Mouse (Mus musculus) MEL (cell line): ENCODE results near the gene Klhl23. TPM values are rescaled to one million over a fixed set of nuclear protein-coding genes. Genes with fewer than 3 reads are reported as not detected.

Source experiments
- DNase-seq: peaks from one replicate; pipeline ENCODE4 v3.0.0; 2011; ENCODE audit warnings: low read depth, low spot score
- H3K27ac ChIP-seq: 2 replicates; pipeline ENCODE4 v1.5.1; 2012; ENCODE audit warnings: low read depth, mild to moderate bottlenecking, control low read depth, low read length, moderate library complexity; ENCODE audit not compliant: control insufficient read depth
- H3K27me3 ChIP-seq, 2 experiments: fragments of 150-350 bp in 1 of 2; sonication (generic) in 1 of 2; 2 replicates each; pipeline ENCODE4 v1.6.1; 2012; ENCODE audit warnings: low read length in 2 of 2, mild to moderate bottlenecking in 2 of 2, improper control_type of control experiment in 1 of 2, moderate library complexity in 1 of 2; ENCODE audit not compliant: insufficient read depth in 2 of 2, control insufficient read depth in 1 of 2
- H3K36me3 ChIP-seq, 2 experiments: 2 replicates each; pipeline ENCODE4 v1.6.1; 2012 to 2014; ENCODE audit warnings: low read length in 2 of 2, improper control_type of control experiment in 1 of 2, inconsistent platforms in 1 of 2, mild to moderate bottlenecking in 1 of 2; ENCODE audit not compliant: insufficient read depth in 2 of 2, control insufficient read depth in 1 of 2
- H3K4me1 ChIP-seq, 2 experiments: fragments of 150-350 bp in 1 of 2; sonication (generic) in 1 of 2; 2 replicates each; pipeline ENCODE4 v1.6.1; 2012; ENCODE audit warnings: low read length in 2 of 2, improper control_type of control experiment in 1 of 2, mild to moderate bottlenecking in 1 of 2; ENCODE audit not compliant: insufficient read depth in 2 of 2, control insufficient read depth in 1 of 2
- H3K4me3 ChIP-seq, 2 experiments: fragments of 150-350 bp in 1 of 2; sonication (generic) in 1 of 2; 2 replicates each; pipeline ENCODE4 v1.5.1; 2012; ENCODE audit warnings: low read depth in 2 of 2, low read length in 2 of 2, mild to moderate bottlenecking in 2 of 2, moderate library complexity in 2 of 2, control low read depth in 1 of 2, improper control_type of control experiment in 1 of 2; ENCODE audit not compliant: control insufficient read depth in 1 of 2, insufficient read depth in 1 of 2
- H3K79me2 ChIP-seq: 2 replicates; pipeline ENCODE4 v1.6.1; 2012; ENCODE audit warnings: mild to moderate bottlenecking, low read length, moderate library complexity; ENCODE audit not compliant: control insufficient read depth, poor library complexity, insufficient read depth
- H3K9ac ChIP-seq: 2 replicates; pipeline ENCODE4 v1.6.1; 2012; ENCODE audit warnings: low read depth, mild to moderate bottlenecking, control low read depth, low read length, moderate library complexity; ENCODE audit not compliant: control insufficient read depth, poor library complexity, severe bottlenecking
- H3K9me3 ChIP-seq: fragments of 150-350 bp; sonication (generic); replicated peaks from 2 replicates; pipeline ENCODE4 v1.6.1; 2012; ENCODE audit warnings: mild to moderate bottlenecking, low read length, improper control_type of control experiment, moderate library complexity; ENCODE audit not compliant: insufficient read depth
- BHLHE40 ChIP-seq: IDR thresholded peaks from 2 replicates; pipeline ENCODE4 v1.6.1; 2012; ENCODE audit warnings: low read depth, mild to moderate bottlenecking, inconsistent platforms, low read length, improper control_type of control experiment, borderline replicate concordance
- CHD1 ChIP-seq: IDR thresholded peaks from 2 replicates; pipeline ENCODE4 v1.6.1; 2012; ENCODE audit warnings: low read depth, mild to moderate bottlenecking, inconsistent platforms, low read length, improper control_type of control experiment
- CHD2 ChIP-seq: IDR thresholded peaks from 2 replicates; pipeline ENCODE4 v1.6.1; 2011; ENCODE audit warnings: low read length, improper control_type of control experiment
- CTCF ChIP-seq, 3 experiments: IDR thresholded peaks in 2 of 3; conservative IDR thresholded peaks in 1 of 3; 2 replicates each; pipeline ENCODE4 v1.5.1; 2011 to 2012; ENCODE audit warnings: low read length in 3 of 3, low read depth in 2 of 3, mild to moderate bottlenecking in 2 of 3, improper control_type of control experiment in 1 of 3, inconsistent platforms in 1 of 3, mixed read lengths in 1 of 3, moderate library complexity in 1 of 3; ENCODE audit not compliant: control insufficient read depth in 1 of 3, insufficient read depth in 1 of 3, poor library complexity in 1 of 3, severe bottlenecking in 1 of 3
- E2F4 ChIP-seq: IDR thresholded peaks from 2 replicates; pipeline ENCODE4 v1.6.1; 2011; ENCODE audit warnings: low read depth, low read length, improper control_type of control experiment, borderline replicate concordance
- ELF1 ChIP-seq: IDR thresholded peaks from 2 replicates; pipeline ENCODE4 v1.6.1; 2014; ENCODE audit warnings: low read depth, mild to moderate bottlenecking, inconsistent platforms, low read length, improper control_type of control experiment, moderate library complexity
- EP300 ChIP-seq, 2 experiments: IDR thresholded peaks; 2 replicates each; pipeline ENCODE4 v1.6.1; 2011; ENCODE audit warnings: improper control_type of control experiment in 2 of 2, low read length in 2 of 2, low read depth in 1 of 2, mild to moderate bottlenecking in 1 of 2
- ETS1 ChIP-seq: IDR thresholded peaks from 2 replicates; pipeline ENCODE4 v1.6.1; 2012; ENCODE audit warnings: low read depth, mild to moderate bottlenecking, inconsistent platforms, low read length, improper control_type of control experiment, moderate library complexity
- GABPA ChIP-seq: IDR thresholded peaks from 2 replicates; pipeline ENCODE4 v1.6.1; 2012; ENCODE audit warnings: low read depth, mild to moderate bottlenecking, inconsistent platforms, low read length, improper control_type of control experiment, moderate library complexity
- GATA1 ChIP-seq: IDR thresholded peaks from 2 replicates; pipeline ENCODE4 v1.6.1; 2011; ENCODE audit warnings: low read depth, low read length, improper control_type of control experiment
- HCFC1 ChIP-seq: IDR thresholded peaks from 2 replicates; pipeline ENCODE4 v1.6.1; 2012; ENCODE audit warnings: low read depth, mild to moderate bottlenecking, inconsistent platforms, low read length, improper control_type of control experiment, moderate library complexity
- JUND ChIP-seq: IDR thresholded peaks from 2 replicates; pipeline ENCODE4 v1.6.1; 2011; ENCODE audit warnings: low read depth, mild to moderate bottlenecking, improper control_type of control experiment, low read length
- KAT2A ChIP-seq: conservative IDR thresholded peaks from 2 replicates; pipeline ENCODE4 v1.6.1; 2012; ENCODE audit warnings: low read depth, low read length, improper control_type of control experiment, inconsistent platforms
- MAFK ChIP-seq: IDR thresholded peaks from 2 replicates; pipeline ENCODE4 v1.6.1; 2011; ENCODE audit warnings: low read depth, mild to moderate bottlenecking, low read length, improper control_type of control experiment, borderline replicate concordance
- MAX ChIP-seq: IDR thresholded peaks from 2 replicates; pipeline ENCODE4 v1.6.1; 2011; ENCODE audit warnings: low read length, improper control_type of control experiment
- MAZ ChIP-seq: IDR thresholded peaks from 2 replicates; pipeline ENCODE4 v1.6.1; 2012; ENCODE audit warnings: low read depth, mild to moderate bottlenecking, inconsistent platforms, low read length, improper control_type of control experiment
- MEF2A ChIP-seq: IDR thresholded peaks from 2 replicates; pipeline ENCODE4 v1.6.1; 2014; ENCODE audit warnings: low read depth, mild to moderate bottlenecking, inconsistent platforms, low read length, improper control_type of control experiment; ENCODE audit not compliant: poor library complexity, insufficient replicate concordance, severe bottlenecking; ENCODE audit errors: extremely low read depth
- MXI1 ChIP-seq: IDR thresholded peaks from 2 replicates; pipeline ENCODE4 v1.6.1; 2011; ENCODE audit warnings: mild to moderate bottlenecking, low read depth, low read length, improper control_type of control experiment
- MYB ChIP-seq: IDR thresholded peaks from 2 replicates; pipeline ENCODE4 v1.6.1; 2011; ENCODE audit warnings: mild to moderate bottlenecking, low read depth, low read length, improper control_type of control experiment
- MYC ChIP-seq: IDR thresholded peaks from 2 replicates; pipeline ENCODE4 v1.6.1; 2011; ENCODE audit warnings: low read depth, mild to moderate bottlenecking, low read length, improper control_type of control experiment, moderate library complexity
- NELFE ChIP-seq: IDR thresholded peaks from 2 replicates; pipeline ENCODE4 v1.6.1; 2011; ENCODE audit warnings: low read depth, low read length, improper control_type of control experiment
- NRF1 ChIP-seq: IDR thresholded peaks from 2 replicates; pipeline ENCODE4 v1.6.1; 2014; ENCODE audit warnings: low read depth, mild to moderate bottlenecking, inconsistent platforms, low read length, improper control_type of control experiment, moderate library complexity; ENCODE audit not compliant: poor library complexity, insufficient read depth, severe bottlenecking
- POLR2A ChIP-seq, 2 experiments: IDR thresholded peaks; 2 replicates each; pipeline ENCODE4 v1.6.1; 2011 to 2012; ENCODE audit warnings: low read length in 2 of 2, mild to moderate bottlenecking in 2 of 2, control low read depth in 1 of 2, improper control_type of control experiment in 1 of 2, low read depth in 1 of 2, moderate library complexity in 1 of 2; ENCODE audit not compliant: control insufficient read depth in 1 of 2, insufficient read depth in 1 of 2, poor library complexity in 1 of 2
- POLR2AphosphoS2 ChIP-seq: IDR thresholded peaks from 2 replicates; pipeline ENCODE4 v1.6.1; 2011; ENCODE audit warnings: low read length, improper control_type of control experiment
- POLR2AphosphoS5 ChIP-seq: IDR thresholded peaks from 2 replicates; pipeline ENCODE4 v1.6.1; 2012; ENCODE audit warnings: low read depth, borderline replicate concordance, mild to moderate bottlenecking, inconsistent platforms, low read length, moderate library complexity, mixed read lengths
- RAD21 ChIP-seq: IDR thresholded peaks from 2 replicates; pipeline ENCODE4 v1.6.1; 2011; ENCODE audit warnings: mild to moderate bottlenecking, low read depth, low read length, improper control_type of control experiment
- RCOR1 ChIP-seq: IDR thresholded peaks from 2 replicates; pipeline ENCODE4 v1.6.1; 2012; ENCODE audit warnings: low read depth, mild to moderate bottlenecking, inconsistent platforms, low read length, improper control_type of control experiment
- SIN3A ChIP-seq: IDR thresholded peaks from 2 replicates; pipeline ENCODE4 v1.6.1; 2012; ENCODE audit warnings: low read length, improper control_type of control experiment, inconsistent platforms
- SMC3 ChIP-seq: IDR thresholded peaks from 2 replicates; pipeline ENCODE4 v1.6.1; 2011; ENCODE audit warnings: low read depth, low read length, improper control_type of control experiment
- TAL1 ChIP-seq: IDR thresholded peaks from 2 replicates; pipeline ENCODE4 v1.6.1; 2012; ENCODE audit warnings: mild to moderate bottlenecking, inconsistent platforms, low read length, moderate library complexity, mixed read lengths
- TBP ChIP-seq: IDR thresholded peaks from 2 replicates; pipeline ENCODE4 v1.8.0; 2011; ENCODE audit warnings: low read depth, low read length, improper control_type of control experiment
- TCF12 ChIP-seq: IDR thresholded peaks from 2 replicates; pipeline ENCODE4 v1.6.1; 2014; ENCODE audit warnings: low read depth, mild to moderate bottlenecking, inconsistent platforms, low read length, improper control_type of control experiment, moderate library complexity
- UBTF ChIP-seq: IDR thresholded peaks from 2 replicates; pipeline ENCODE4 v1.6.1; 2012; ENCODE audit warnings: low read depth, mild to moderate bottlenecking, inconsistent platforms, low read length, improper control_type of control experiment, moderate library complexity, borderline replicate concordance; ENCODE audit not compliant: insufficient read depth
- USF1 ChIP-seq: IDR thresholded peaks from 2 replicates; pipeline ENCODE4 v1.6.1; 2014; ENCODE audit warnings: low read depth, mild to moderate bottlenecking, inconsistent platforms, low read length, improper control_type of control experiment, moderate library complexity
- USF2 ChIP-seq, 2 experiments: IDR thresholded peaks; 2 replicates each; pipeline ENCODE4 v1.6.1; 2011 to 2012; ENCODE audit warnings: improper control_type of control experiment in 2 of 2, low read length in 2 of 2, borderline replicate concordance in 1 of 2, inconsistent platforms in 1 of 2, low read depth in 1 of 2, mild to moderate bottlenecking in 1 of 2; ENCODE audit not compliant: insufficient read depth in 1 of 2
- ZC3H11A ChIP-seq: IDR thresholded peaks from 2 replicates; pipeline ENCODE4 v1.6.1; 2012; ENCODE audit warnings: low read depth, mild to moderate bottlenecking, inconsistent platforms, low read length, improper control_type of control experiment
- ZMIZ1 ChIP-seq: IDR thresholded peaks from 2 replicates; pipeline ENCODE4 v1.6.1; 2012; ENCODE audit warnings: low read depth, mild to moderate bottlenecking, inconsistent platforms, low read length, improper control_type of control experiment, moderate library complexity
- ZNF384 ChIP-seq: IDR thresholded peaks from 2 replicates; pipeline ENCODE4 v1.6.1; 2012; ENCODE audit warnings: low read depth, mild to moderate bottlenecking, inconsistent platforms, low read length, improper control_type of control experiment
- polyA plus RNA-seq, 2 experiments: library from polyadenylated mRNA; stranded (reverse) in 1 of 2; unstranded in 1 of 2; fragments of >175 nt in 1 of 2; fragments of >200 nt in 1 of 2; gene quantifications; 2 replicates each; pipeline versions ENCODE4 v1.2.1 to v1.2.4; 2012; ENCODE audit warnings: low replicate concordance in 2 of 2, low read depth in 1 of 2; ENCODE audit not compliant: insufficient read length in 2 of 2, insufficient read depth in 1 of 2, missing spikeins in 1 of 2
- total RNA-seq: library from RNA; depleted of rRNA; stranded (reverse); fragments of 300-350 nt; gene quantifications from 2 replicates; pipeline ENCODE4 v1.2.3, GENCODE M21; 2012

Klhl23 gene
- total and polyA plus RNA-seq, 3 experiments: 24.8 to 238 (median 31.4) TPM

DNA sequence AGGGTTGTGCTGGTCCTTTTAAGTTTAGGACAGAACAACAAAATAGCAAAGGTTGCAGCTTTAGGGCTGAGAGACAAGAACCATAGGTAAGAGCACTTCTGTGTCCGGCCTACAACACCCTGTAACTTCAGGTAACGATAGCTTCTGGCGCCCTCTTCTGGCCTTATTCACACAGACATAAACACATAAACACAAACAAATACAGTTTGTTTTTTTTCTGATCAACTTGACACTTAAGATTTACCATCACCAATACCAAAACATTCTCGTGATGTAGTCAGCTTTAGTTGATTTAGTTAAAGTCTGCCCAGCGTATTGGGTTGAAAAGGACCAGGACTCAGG is 42.9 kb upstream of the Klhl23 start:
- no peaks in the 10 kb centered on the region for H3K9me3 ChIP-seq
- peak; percentile 88 for DNase-seq
- H3K9ac ChIP-seq: peak overlapping the region; percentile 62
- H3K36me3 ChIP-seq: peaks cover 0 to 4% of the 10 kb centered on the region in 2 experiments; a peak in 1 of 4 replicates
- no peaks in the 10 kb centered on the region for H3K27me3 ChIP-seq
- H3K79me2 ChIP-seq: no peaks in the 10 kb centered on the region; the same call in 1 of the 2 replicates
- peak overlapping the region; percentile 76 for H3K27ac ChIP-seq
- peaks cover 5 to 9% of the 10 kb centered on the region in 2 experiments; a peak in 3 of 4 replicates for H3K4me1 ChIP-seq
- H3K4me3 ChIP-seq: peak overlapping the region; percentile 52 to 64
- TF ChIP-seq UBTF: no peak
- TF ChIP-seq RAD21: peak; percentile 51
- TF ChIP-seq SMC3: peak; percentile 44
- no peak for TF ChIP-seq SIN3A
- no peak for TF ChIP-seq POLR2A (IDR thresholded peaks at IDR 0.05; ENCODE audit: control insufficient read depth in 1 of 2, insufficient read depth in 1 of 2, low read depth in 1 of 2, low read length in 2 of 2, poor library complexity in 1 of 2)
- no peak for TF ChIP-seq BHLHE40
- TF ChIP-seq CHD2: no peak
- TF ChIP-seq USF2 (IDR thresholded peaks at IDR 0.05; ENCODE audit: borderline replicate concordance in 1 of 2, insufficient read depth in 1 of 2, low read depth in 1 of 2, low read length in 2 of 2): no peak
- TF ChIP-seq POLR2AphosphoS2: no peak
- TF ChIP-seq MEF2A: 0 out of 2 replicates have a peak, but pooled peaks have one; percentile 13
- TF ChIP-seq KAT2A: no peak
- TF ChIP-seq NELFE: no peak; the same call in 1 of the 2 replicates
- TF ChIP-seq MYC: no peak
- no peak for TF ChIP-seq RCOR1
- TF ChIP-seq ZC3H11A: peak; percentile 53; the same call in 1 of the 2 replicates
- TF ChIP-seq GATA1: 0 out of 2 replicates have a peak, but pooled peaks have one; percentile 4
- TF ChIP-seq JUND: no peak
- TF ChIP-seq TCF12: no peak
- TF ChIP-seq MAX: no peak
- peak; percentile 52 to 66 (median 54) for TF ChIP-seq CTCF (IDR thresholded peaks at IDR 0.05 in 2 of 3, conservative IDR thresholded peaks at IDR 0.05 in 1 of 3; ENCODE audit: control insufficient read depth in 1 of 3, insufficient read depth in 1 of 3, low read depth in 2 of 3, low read length in 3 of 3, poor library complexity in 1 of 3, severe bottlenecking in 1 of 3)
- TF ChIP-seq E2F4: no peak
- no peak for TF ChIP-seq ZMIZ1
- TF ChIP-seq ZNF384: peak; percentile 57
- no peak for TF ChIP-seq CHD1
- TF ChIP-seq NRF1: no peak
- no peak for TF ChIP-seq TBP
- 0 out of 2 replicates have a peak, but pooled peaks have one; percentile 54 for TF ChIP-seq HCFC1
- no peak; the same call in 1 of the 2 replicates for TF ChIP-seq MXI1
- TF ChIP-seq POLR2AphosphoS5: no peak
- TF ChIP-seq USF1: no peak
- TF ChIP-seq MAFK: no peak
- no peak for TF ChIP-seq ETS1
- no peak for TF ChIP-seq MYB
- TF ChIP-seq GABPA: no peak
- TF ChIP-seq ELF1: no peak
- TF ChIP-seq MAZ: 0 out of 2 replicates have a peak, but pooled peaks have one; percentile 22
- no peak for TF ChIP-seq TAL1
- TF ChIP-seq EP300 (IDR thresholded peaks at IDR 0.05; ENCODE audit: low read depth in 1 of 2, low read length in 2 of 2): no peak
